Mouse (Mus musculus): ENCODE results near the gene Dis3. TPM values are rescaled to one million over a fixed set of nuclear protein-coding genes. Genes with fewer than 3 reads are reported as not detected.
"Not testable (repeated sequence)": the region's sequence is repeated elsewhere in the genome, so short reads cannot be mapped to it uniquely, and the experiment has no call there.

Dis3 gene
- total and polyA plus RNA-seq, 3 experiments: 3.0 to 10.5 (median 9.8) TPM

- no peak overlapping the region for H3K4me3 ChIP-seq
- no peaks in the 10 kb centered on the region for H3K27me3 ChIP-seq (ENCODE audit: control insufficient read depth, insufficient read depth, low read length)
- H3K4me1 ChIP-seq (ENCODE audit: control insufficient read depth, insufficient read depth, low read length): peaks cover 8% of the 10 kb centered on the region
- no peak overlapping the region for H3K27ac ChIP-seq
- H3K79me2 ChIP-seq (replicated peaks; ENCODE audit: control insufficient read depth, insufficient read depth, low read length): peaks cover 4% of the 10 kb centered on the region
- H3K9ac ChIP-seq (ENCODE audit: low read depth, low read length): no peak overlapping the region
- intact Hi-C loops (cut with DNase I): no loop called here
- peaks cover 8% of the 10 kb centered on the region for H3K36me3 ChIP-seq (ENCODE audit: control insufficient read depth, insufficient read depth, low read length)
- 46% methylated on average over 10 of the region's 10 CpGs for WGBS
- TF ChIP-seq POLR2A (IDR thresholded peaks at IDR 0.05; ENCODE audit: insufficient read depth, low read depth, low read length) (no peak), EP300 (IDR thresholded peaks at IDR 0.05; ENCODE audit: insufficient read depth, low read depth, low read length) (no peak), CTCF (IDR thresholded peaks at IDR 0.05) (no peak)
- no peak for DNase-seq
Observed at GRCm38 (mm10) chr14:99044096-99044495, 55.5 kb downstream of the Dis3 start.

GRCm38 (mm10) chr14:99043499-99043898, 56.1 kb downstream of the Dis3 start:
- peaks cover 4% of the 10 kb centered on the region for H3K79me2 ChIP-seq (replicated peaks; ENCODE audit: control insufficient read depth, insufficient read depth, low read length)
- no peaks in the 10 kb centered on the region for H3K27me3 ChIP-seq (ENCODE audit: control insufficient read depth, insufficient read depth, low read length)
- TF ChIP-seq POLR2A (IDR thresholded peaks at IDR 0.05; ENCODE audit: insufficient read depth, low read depth, low read length): no peak
- no peak for TF ChIP-seq CTCF (IDR thresholded peaks at IDR 0.05)
- TF ChIP-seq EP300 (IDR thresholded peaks at IDR 0.05; ENCODE audit: insufficient read depth, low read depth, low read length): no peak
- no peak for DNase-seq
- peaks cover 8% of the 10 kb centered on the region for H3K36me3 ChIP-seq (ENCODE audit: control insufficient read depth, insufficient read depth, low read length)
- no peak overlapping the region for H3K9ac ChIP-seq (ENCODE audit: low read depth, low read length)
- H3K27ac ChIP-seq: no peak overlapping the region
- H3K4me3 ChIP-seq: no peak overlapping the region
- intact Hi-C loops (cut with DNase I): no loop called here
- WGBS: 48% methylated on average over 1 of the region's 1 CpGs
- H3K4me1 ChIP-seq (ENCODE audit: control insufficient read depth, insufficient read depth, low read length): peaks cover 8% of the 10 kb centered on the region

- H3K79me2 ChIP-seq (replicated peaks; ENCODE audit: control insufficient read depth, insufficient read depth, low read length): peaks cover 4% of the 10 kb centered on the region
- no peaks in the 10 kb centered on the region for H3K27me3 ChIP-seq (ENCODE audit: control insufficient read depth, insufficient read depth, low read length)
- WGBS: 24% methylated on average over 4 of the region's 4 CpGs
- TF ChIP-seq EP300 (IDR thresholded peaks at IDR 0.05; ENCODE audit: insufficient read depth, low read depth, low read length): no peak
- TF ChIP-seq POLR2A (IDR thresholded peaks at IDR 0.05; ENCODE audit: insufficient read depth, low read depth, low read length): no peak
- TF ChIP-seq CTCF (IDR thresholded peaks at IDR 0.05): no peak
- H3K27ac ChIP-seq: no peak overlapping the region
- intact Hi-C loops (cut with DNase I): no loop called here
- no peak overlapping the region for H3K4me3 ChIP-seq
- DNase-seq: no peak
- H3K9ac ChIP-seq (ENCODE audit: low read depth, low read length): 0 out of 2 replicates have a peak overlapping the region, but pooled peaks have one; percentile 22
- H3K36me3 ChIP-seq (ENCODE audit: control insufficient read depth, insufficient read depth, low read length): peaks cover 8% of the 10 kb centered on the region
- H3K4me1 ChIP-seq (ENCODE audit: control insufficient read depth, insufficient read depth, low read length): peaks cover 8% of the 10 kb centered on the region
Observed at GRCm38 (mm10) chr14:99041416-99041815, 58.2 kb downstream of the Dis3 start.

GRCm38 (mm10) chr14:99039308-99039707, 60.3 kb downstream of the Dis3 start:
- H3K79me2 ChIP-seq (replicated peaks; ENCODE audit: control insufficient read depth, insufficient read depth, low read length); DNase-seq; H3K27me3 ChIP-seq (ENCODE audit: control insufficient read depth, insufficient read depth, low read length); H3K9ac ChIP-seq (ENCODE audit: low read depth, low read length); H3K27ac ChIP-seq; H3K36me3 ChIP-seq (ENCODE audit: control insufficient read depth, insufficient read depth, low read length); H3K4me1 ChIP-seq (ENCODE audit: control insufficient read depth, insufficient read depth, low read length); H3K4me3 ChIP-seq; intact Hi-C loops (cut with DNase I): not testable (repeated sequence)
- WGBS: 63% methylated on average over 5 of the region's 5 CpGs

GRCm38 (mm10) chr14:99037703-99038102, 61.9 kb downstream of the Dis3 start:
- peaks cover 2% of the 10 kb centered on the region for H3K4me1 ChIP-seq (ENCODE audit: control insufficient read depth, insufficient read depth, low read length)
- no peak overlapping the region for H3K9ac ChIP-seq (ENCODE audit: low read depth, low read length)
- peaks cover 2% of the 10 kb centered on the region; the same call in 1 of the 2 replicates for H3K79me2 ChIP-seq (replicated peaks; ENCODE audit: control insufficient read depth, insufficient read depth, low read length)
- H3K27me3 ChIP-seq (ENCODE audit: control insufficient read depth, insufficient read depth, low read length): no peaks in the 10 kb centered on the region
- peaks cover 9% of the 10 kb centered on the region for H3K36me3 ChIP-seq (ENCODE audit: control insufficient read depth, insufficient read depth, low read length)
- DNase-seq: no peak
- intact Hi-C loops (cut with DNase I): no loop called here
- no peak overlapping the region for H3K27ac ChIP-seq
- no peak overlapping the region for H3K4me3 ChIP-seq
- TF ChIP-seq EP300 (IDR thresholded peaks at IDR 0.05; ENCODE audit: insufficient read depth, low read depth, low read length): no peak
- WGBS: 81% methylated on average over 2 of the region's 2 CpGs

- no peaks in the 10 kb centered on the region for H3K79me2 ChIP-seq (replicated peaks; ENCODE audit: control insufficient read depth, insufficient read depth, low read length)
- WGBS: 66% methylated on average over 4 of the region's 4 CpGs
- no peak for TF ChIP-seq EP300 (IDR thresholded peaks at IDR 0.05; ENCODE audit: insufficient read depth, low read depth, low read length)
- TF ChIP-seq POLR2A (IDR thresholded peaks at IDR 0.05; ENCODE audit: insufficient read depth, low read depth, low read length): no peak
- no peak for TF ChIP-seq CTCF (IDR thresholded peaks at IDR 0.05)
- H3K27ac ChIP-seq: no peak overlapping the region
- no peaks in the 10 kb centered on the region; the same call in 1 of the 2 replicates for H3K4me1 ChIP-seq (ENCODE audit: control insufficient read depth, insufficient read depth, low read length)
- H3K27me3 ChIP-seq (ENCODE audit: control insufficient read depth, insufficient read depth, low read length): no peaks in the 10 kb centered on the region
- peaks cover 5% of the 10 kb centered on the region for H3K36me3 ChIP-seq (ENCODE audit: control insufficient read depth, insufficient read depth, low read length)
- no peak for DNase-seq
- intact Hi-C loops (cut with DNase I): no loop called here
- no peak overlapping the region for H3K4me3 ChIP-seq
- H3K9ac ChIP-seq (ENCODE audit: low read depth, low read length): no peak overlapping the region
Observed at GRCm38 (mm10) chr14:99036039-99036438, 63.5 kb downstream of the Dis3 start.

GRCm38 (mm10) chr14:99034851-99035250, 64.7 kb downstream of the Dis3 start:
- H3K79me2 ChIP-seq (replicated peaks; ENCODE audit: control insufficient read depth, insufficient read depth, low read length); H3K4me3 ChIP-seq; H3K27ac ChIP-seq; H3K27me3 ChIP-seq (ENCODE audit: control insufficient read depth, insufficient read depth, low read length); H3K36me3 ChIP-seq (ENCODE audit: control insufficient read depth, insufficient read depth, low read length); H3K9ac ChIP-seq (ENCODE audit: low read depth, low read length); intact Hi-C loops (cut with DNase I); H3K4me1 ChIP-seq (ENCODE audit: control insufficient read depth, insufficient read depth, low read length); DNase-seq: not testable (repeated sequence)
- 94% methylated on average over 8 of the region's 8 CpGs for WGBS

Data from heart, adult 2 months (tissue).